Mouse (Mus musculus) myocyte (in vitro differentiated cells): ENCODE data around the gene Efna2.

ENCODE experiments used
- CEBPB ChIP-seq: IDR thresholded peaks from 2 replicates; pipeline ENCODE4 v1.6.1; 2011; ENCODE audit warnings: mild to moderate bottlenecking, moderate library complexity; ENCODE audit not compliant: poor library complexity, insufficient read depth, severe bottlenecking
- E2F4 ChIP-seq: IDR thresholded peaks from one replicate; pipeline ENCODE4 v1.6.1; 2011; ENCODE audit warnings: mild to moderate bottlenecking, control low read depth, moderate library complexity; ENCODE audit not compliant: insufficient read depth
- MAX ChIP-seq: IDR thresholded peaks from one replicate; pipeline ENCODE4 v1.6.1; 2011; ENCODE audit warnings: low read depth, mild to moderate bottlenecking, control low read depth
- MYOD1 ChIP-seq, 3 experiments: IDR thresholded peaks; one replicate each; pipeline ENCODE4 v1.6.1; 2011; ENCODE audit warnings: control low read depth in 2 of 3, low read depth in 2 of 3, mild to moderate bottlenecking in 2 of 3, moderate library complexity in 1 of 3; ENCODE audit not compliant: insufficient read length in 2 of 3, control insufficient read depth in 1 of 3
- MYOG ChIP-seq, 3 experiments: IDR thresholded peaks; one replicate each; pipeline ENCODE4 v1.6.1; 2011; ENCODE audit warnings: control low read depth in 2 of 3, low read depth in 2 of 3, mild to moderate bottlenecking in 2 of 3; ENCODE audit not compliant: insufficient read length in 2 of 3, control insufficient read depth in 1 of 3, insufficient read depth in 1 of 3
- POLR2A ChIP-seq: IDR thresholded peaks from one replicate; pipeline ENCODE4 v1.6.1; 2011; ENCODE audit warnings: low read depth, mild to moderate bottlenecking, control low read depth, moderate library complexity; ENCODE audit not compliant: insufficient read length
- POLR2AphosphoS2 ChIP-seq: IDR thresholded peaks from one replicate; pipeline ENCODE4 v1.6.1; 2011; ENCODE audit warnings: low read depth, control low read depth; ENCODE audit not compliant: insufficient read length
- REST ChIP-seq: IDR thresholded peaks from one replicate; pipeline ENCODE4 v1.6.1; 2011; ENCODE audit warnings: mild to moderate bottlenecking, control low read depth, moderate library complexity; ENCODE audit not compliant: insufficient read depth, insufficient read length
- SRF ChIP-seq: IDR thresholded peaks from one replicate; pipeline ENCODE4 v1.6.1; 2011; ENCODE audit warnings: low read depth; ENCODE audit not compliant: control insufficient read depth, insufficient read length
- TCF12 ChIP-seq: IDR thresholded peaks from one replicate; pipeline ENCODE4 v1.6.1; 2011; ENCODE audit warnings: mild to moderate bottlenecking, control low read depth; ENCODE audit not compliant: poor library complexity, insufficient read depth, severe bottlenecking
- TCF3 ChIP-seq: IDR thresholded peaks from one replicate; pipeline ENCODE4 v1.6.1; 2011; ENCODE audit warnings: low read depth, control low read depth; ENCODE audit not compliant: insufficient read length
- USF1 ChIP-seq: IDR thresholded peaks from one replicate; pipeline ENCODE4 v1.6.1; 2011; ENCODE audit warnings: low read depth, mild to moderate bottlenecking, control low read depth, moderate library complexity

GRCm38 (mm10) chr10:80145896-80146295 is 33.4 kb upstream of the Efna2 start:
- TF ChIP-seq POLR2A (peak; percentile 32), MAX (no peak), USF1 (no peak), REST (no peak), CEBPB (no peak), TCF3 (no peak), E2F4 (no peak), MYOG (IDR thresholded peaks at IDR 0.05; ENCODE audit: control insufficient read depth in 1 of 3, insufficient read depth in 1 of 3, insufficient read length in 2 of 3, low read depth in 2 of 3) (peak in 2 of 3 experiments; percentile 83 to 95), MYOD1 (IDR thresholded peaks at IDR 0.05; ENCODE audit: control insufficient read depth in 1 of 3, insufficient read length in 2 of 3, low read depth in 2 of 3) (peak in 2 of 3 experiments; percentile 19 to 86), TCF12 (no peak), POLR2AphosphoS2 (peak; percentile 88), SRF (no peak)
